18 mouse cellular contexts compared by ENCODE assay signal in genomic region chr14:57932881-57933443, GRCm38 (mm10). TPM values are rescaled to one million over a fixed set of nuclear protein-coding genes. Genes with fewer than 3 reads are reported as not detected.
DNase-seq lines count a peak whose midpoint lies in the region; ATAC-seq lines count a peak whose summit lies in the region.
"Had no signal": no experiment of that assay in that cellular context is flagged by ENCODE, and none has a peak within 500 bp of the region (broad histone marks: within the 10 kb centered on the region; RNA-seq: fewer than 3 reads in every experiment).

No protein-coding gene starts in this region.

- no peaks in the 10 kb centered on the region for H3K27me3 ChIP-seq in megakaryocyte, embryonic 14.5 days (replicated peaks)
- no peaks in the 10 kb centered on the region for H3K27me3 ChIP-seq in liver, embryonic 15.5 days
- H3K27me3 ChIP-seq: hindbrain, embryonic 15.5 days; limb, embryonic 13.5 days; neural tube, embryonic 12.5 days had no signal

- peak overlapping the region; percentile 39 for H3K4me2 ChIP-seq in liver, embryonic 15.5 days
- H3K4me2 ChIP-seq: hindbrain, embryonic 15.5 days; limb, embryonic 13.5 days; neural tube, embryonic 12.5 days had no signal

- no peak overlapping the region for H3K9ac ChIP-seq in liver, embryonic 15.5 days
- H3K9ac ChIP-seq: forebrain, postnatal 0 days; hindbrain, embryonic 15.5 days; limb, embryonic 13.5 days; neural tube, embryonic 12.5 days had no signal

- DNase-seq in right cerebral cortex, adult 2 months (ENCODE audit: low spot score in 2 of 2): no peak
- no peak for DNase-seq in adrenal gland, postnatal 36 days
- DNase-seq in kidney, adult 8-10 months: no peak
- DNase-seq: cerebellum, adult 18-20 months; cerebellum, postnatal 36 days; forebrain, postnatal 0 days; heart, postnatal 14 days; kidney, adult 18-20 months; kidney, postnatal 14 days; thymus, postnatal 36 days had no signal

- peaks cover 70% of the 10 kb centered on the region for H3K36me3 ChIP-seq in megakaryocyte, embryonic 14.5 days (replicated peaks; ENCODE audit: low read length)
- 0 out of 2 replicates have a peak, but pooled peaks cover 11% of the 10 kb centered on the region for H3K36me3 ChIP-seq in liver, embryonic 15.5 days (replicated peaks)

- 12% methylated on average over 7 of the region's 7 CpGs for WGBS in liver, embryonic 15.5 days (ENCODE audit: insufficient replicate concordance)

- peak overlapping the region; percentile 34 for H3K27ac ChIP-seq in liver, embryonic 15.5 days (replicated peaks)
- H3K27ac ChIP-seq: hindbrain, embryonic 15.5 days; limb, embryonic 13.5 days; neural tube, embryonic 12.5 days had no signal

- no peak for ATAC-seq in megakaryocyte, adult 5-6 weeks (ENCODE audit: poor library complexity, severe bottlenecking)
- ATAC-seq in erythroid progenitor cell, adult 5-6 weeks (replicated peaks; ENCODE audit: low FRiP score, poor library complexity, severe bottlenecking): 0 out of 2 replicates have a peak, but pooled peaks have one; percentile 54
- ATAC-seq in liver, embryonic 15.5 days (ENCODE audit: insufficient read depth): peak; percentile 87
- ATAC-seq: forebrain, postnatal 0 days had no signal

- H3K4me1 ChIP-seq in megakaryocyte, embryonic 14.5 days: peaks cover 68% of the 10 kb centered on the region
- H3K4me1 ChIP-seq in liver, embryonic 15.5 days (replicated peaks): peaks cover 33% of the 10 kb centered on the region
- H3K4me1 ChIP-seq: hindbrain, embryonic 15.5 days; limb, embryonic 13.5 days; neural tube, embryonic 12.5 days had no signal

- H3K4me3 ChIP-seq in megakaryocyte, embryonic 14.5 days (replicated peaks): peak overlapping the region; percentile 77
- no peak overlapping the region for H3K4me3 ChIP-seq in liver, embryonic 15.5 days (replicated peaks)
- H3K4me3 ChIP-seq: erythroblast, embryonic 14.5 days; hindbrain, embryonic 15.5 days; limb, embryonic 13.5 days; neural tube, embryonic 12.5 days had no signal

- no peaks in the 10 kb centered on the region for H3K9me3 ChIP-seq in megakaryocyte, embryonic 14.5 days
- H3K9me3 ChIP-seq in liver, embryonic 15.5 days (replicated peaks): no peaks in the 10 kb centered on the region
- H3K9me3 ChIP-seq: hindbrain, embryonic 15.5 days; limb, embryonic 13.5 days; neural tube, embryonic 12.5 days had no signal

RNA-seq across cellular contexts. Expression of gene Zdhhc20, which starts 42.9 kb away (rescaled TPM):
- polyA plus RNA-seq in megakaryocyte, embryonic 14.5 days (2012; ENCODE audit: insufficient read depth, low replicate concordance): 0.58 TPM in 1 of 2 replicates, not detected in the other
- total RNA-seq in megakaryocyte, adult 5-6 weeks (2015): 51.5 and 54.5 TPM in 2 replicates
- total RNA-seq in megakaryocyte, adult 5-6 weeks (2017): 60.1 and 91.5 TPM in 2 replicates
- total RNA-seq in erythroid progenitor cell, adult 5-6 weeks (2015; ENCODE audit: low replicate concordance): 8.0 and 33.5 TPM in 2 replicates
- total RNA-seq in erythroid progenitor cell, adult 5-6 weeks (2017; ENCODE audit: low replicate concordance): 6.8 and 16.9 TPM in 2 replicates
- 9.6 and 11.4 TPM in 2 replicates for polyA plus RNA-seq in liver, embryonic 15.5 days (2015; fragmentation: Nextera tagmentation; extraction: Ambion mirVana)
- total RNA-seq in adrenal gland, postnatal 36 days (2021): 10 to 100 TPM; 36.6 to 50.5 TPM
- polyA plus RNA-seq: erythroblast, embryonic 14.5 days had no signal
